ENCODE assay signal across 11 mouse cellular contexts in the genomic region with DNA sequence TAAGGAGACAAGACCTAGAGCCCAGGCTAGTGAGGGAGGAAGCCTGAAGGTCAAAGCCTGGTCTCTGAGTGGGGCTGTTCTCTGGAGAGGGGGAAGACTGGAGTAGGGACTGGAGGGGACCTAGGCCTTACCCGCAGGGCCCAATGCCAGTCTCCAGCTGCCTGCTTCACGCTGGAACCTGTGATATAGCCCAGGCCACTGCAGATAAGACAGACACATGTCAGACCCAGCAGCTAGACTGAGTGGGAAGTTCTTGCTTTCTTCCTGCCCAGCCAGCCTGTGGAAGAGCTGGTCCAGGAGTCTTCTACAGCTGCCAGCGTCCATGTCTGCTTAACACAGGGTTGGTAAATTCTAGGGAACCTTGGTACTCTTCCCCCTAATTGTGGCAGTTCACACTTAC. TPM values are rescaled to one million over a fixed set of nuclear protein-coding genes. Genes with fewer than 3 reads are reported as not detected.
DNase-seq lines count a peak whose midpoint lies in the region; ATAC-seq and TF ChIP-seq lines count a peak whose summit lies in the region.
"Had no signal": no experiment of that assay in that cellular context is flagged by ENCODE, and none has a peak within 500 bp of the region (broad histone marks: within the 10 kb centered on the region; RNA-seq: fewer than 3 reads in every experiment).

No protein-coding gene starts in this region.

- H3K4me3 ChIP-seq in forebrain, embryonic 15.5 days = no peak overlapping the region
- H3K4me3 ChIP-seq in forebrain, embryonic 13.5 days = no peak overlapping the region
- no peak overlapping the region for H3K4me3 ChIP-seq in kidney, postnatal 0 days (replicated peaks; ENCODE audit: low read depth, low read length)
- H3K4me3 ChIP-seq in embryonic facial prominence, embryonic 15.5 days (replicated peaks) = no peak overlapping the region

- no peak overlapping the region for H3K4me2 ChIP-seq in forebrain, embryonic 15.5 days (replicated peaks)
- no peak overlapping the region for H3K4me2 ChIP-seq in forebrain, embryonic 13.5 days
- 0 out of 2 replicates have a peak overlapping the region, but pooled peaks have one; percentile 9 for H3K4me2 ChIP-seq in kidney, postnatal 0 days (ENCODE audit: low read length)
- H3K4me2 ChIP-seq in embryonic facial prominence, embryonic 15.5 days (replicated peaks) = no peak overlapping the region

- DNase-seq in kidney, postnatal 0 days (ENCODE audit: low spot score) = no peak
- DNase-seq in kidney, postnatal 4 days = no peak
- no peak for DNase-seq in gastrocnemius, postnatal 25 days
- DNase-seq in urinary bladder, postnatal 10 days (ENCODE audit: low spot score) = no peak
- DNase-seq: gastrocnemius, postnatal 10 days had no signal

- H3K27me3 ChIP-seq in forebrain, embryonic 15.5 days = no peaks in the 10 kb centered on the region
- H3K27me3 ChIP-seq in forebrain, embryonic 13.5 days = no peaks in the 10 kb centered on the region
- no peaks in the 10 kb centered on the region for H3K27me3 ChIP-seq in kidney, postnatal 0 days (ENCODE audit: insufficient read depth, low read length)
- no peaks in the 10 kb centered on the region for H3K27me3 ChIP-seq in embryonic facial prominence, embryonic 15.5 days
- H3K27me3 ChIP-seq: Patski had no signal

- WGBS in forebrain, embryonic 15.5 days = 83% methylated on average over 3 of the region's 3 CpGs
- 90% methylated on average over 3 of the region's 3 CpGs for WGBS in forebrain, embryonic 13.5 days
- WGBS in kidney, postnatal 0 days = 82% methylated on average over 3 of the region's 3 CpGs
- 74% methylated on average over 3 of the region's 3 CpGs for WGBS in embryonic facial prominence, embryonic 15.5 days

- H3K4me1 ChIP-seq in forebrain, embryonic 15.5 days = peaks cover 7% of the 10 kb centered on the region
- 0 out of 2 replicates have a peak, but pooled peaks cover 9% of the 10 kb centered on the region for H3K4me1 ChIP-seq in forebrain, embryonic 13.5 days
- H3K4me1 ChIP-seq in kidney, postnatal 0 days (replicated peaks; ENCODE audit: insufficient read depth, low read length) = peaks cover 3% of the 10 kb centered on the region; the same call in 1 of the 2 replicates
- no peaks in the 10 kb centered on the region for H3K4me1 ChIP-seq in embryonic facial prominence, embryonic 15.5 days

- H3K27ac ChIP-seq in forebrain, embryonic 15.5 days (replicated peaks) = 0 out of 2 replicates have a peak overlapping the region, but pooled peaks have one; percentile 18
- H3K27ac ChIP-seq in forebrain, embryonic 13.5 days = no peak overlapping the region
- H3K27ac ChIP-seq in kidney, postnatal 0 days = peak overlapping the region; percentile 56; the same call in 1 of the 2 replicates
- H3K27ac ChIP-seq in embryonic facial prominence, embryonic 15.5 days (replicated peaks) = peak overlapping the region; percentile 19; the same call in 1 of the 2 replicates

- H3K36me3 ChIP-seq in forebrain, embryonic 15.5 days = peaks cover 11% of the 10 kb centered on the region; the same call in 1 of the 2 replicates
- peaks cover 15% of the 10 kb centered on the region; the same call in 1 of the 2 replicates for H3K36me3 ChIP-seq in forebrain, embryonic 13.5 days (ENCODE audit: poor library complexity, severe bottlenecking)
- no peaks in the 10 kb centered on the region for H3K36me3 ChIP-seq in kidney, postnatal 0 days (ENCODE audit: insufficient read depth, low read length)
- no peaks in the 10 kb centered on the region for H3K36me3 ChIP-seq in embryonic facial prominence, embryonic 15.5 days

- no peak overlapping the region for H3K9ac ChIP-seq in forebrain, embryonic 15.5 days (replicated peaks)
- no peak overlapping the region for H3K9ac ChIP-seq in forebrain, embryonic 13.5 days
- H3K9ac ChIP-seq in kidney, postnatal 0 days (ENCODE audit: low read depth, low read length) = no peak overlapping the region
- no peak overlapping the region for H3K9ac ChIP-seq in embryonic facial prominence, embryonic 15.5 days

- no peak for ATAC-seq in forebrain, embryonic 15.5 days (replicated peaks)
- no peak for ATAC-seq in forebrain, embryonic 13.5 days
- ATAC-seq in kidney, postnatal 0 days (replicated peaks; ENCODE audit: low FRiP score, low read depth) = no peak
- no peak for ATAC-seq in embryonic facial prominence, embryonic 15.5 days (ENCODE audit: insufficient number of reproducible peaks, low FRiP score, low TSS enrichment, low read depth)
- peak; percentile 23 for ATAC-seq in megakaryocyte, adult 5-6 weeks (ENCODE audit: poor library complexity, severe bottlenecking)
- ATAC-seq: Patski had no signal

- H3K9me3 ChIP-seq in forebrain, embryonic 15.5 days = no peaks in the 10 kb centered on the region
- H3K9me3 ChIP-seq in forebrain, embryonic 13.5 days (replicated peaks) = no peaks in the 10 kb centered on the region
- no peaks in the 10 kb centered on the region for H3K9me3 ChIP-seq in kidney, postnatal 0 days (replicated peaks; ENCODE audit: low read length)
- H3K9me3 ChIP-seq in embryonic facial prominence, embryonic 15.5 days (replicated peaks) = no peaks in the 10 kb centered on the region

- no peak for TF ChIP-seq CTCF in kidney, postnatal 0 days (IDR thresholded peaks at IDR 0.05; ENCODE audit: low read depth)

RNA-seq across cellular contexts. Expression of a gene that starts 17.3 kb away (rescaled TPM):
- 90.0 and 97.2 TPM in 2 replicates for polyA plus RNA-seq in forebrain, embryonic 15.5 days (2015; fragmentation: Nextera tagmentation; extraction: Ambion mirVana)
- polyA plus RNA-seq in forebrain, embryonic 13.5 days (2015; fragmentation: Nextera tagmentation; extraction: Ambion mirVana) = 111 and 122 TPM in 2 replicates
- polyA plus RNA-seq in kidney, postnatal 0 days (2015; fragmentation: Nextera tagmentation; extraction: Ambion mirVana) = 107 and 109 TPM in 2 replicates
- polyA plus RNA-seq in embryonic facial prominence, embryonic 15.5 days (2015; fragmentation: Nextera tagmentation; extraction: Ambion mirVana) = 123 and 138 TPM in 2 replicates
- 62.4 and 71.7 TPM in 2 replicates for total RNA-seq in megakaryocyte, adult 5-6 weeks (2015)
- total RNA-seq in megakaryocyte, adult 5-6 weeks (2017) = 35.4 and 36.0 TPM in 2 replicates
- 10 to 100 TPM; 52.1 to 56.5 TPM for total RNA-seq in gastrocnemius, postnatal 25 days (2021)

RNA-seq across cellular contexts. Expression of a gene that starts 23.2 kb away (rescaled TPM):
- polyA plus RNA-seq in forebrain, embryonic 15.5 days (2015; fragmentation: Nextera tagmentation; extraction: Ambion mirVana) = not detected in 2 replicates
- polyA plus RNA-seq in forebrain, embryonic 13.5 days (2015; fragmentation: Nextera tagmentation; extraction: Ambion mirVana) = not detected in 2 replicates
- 3.3 and 3.8 TPM in 2 replicates for polyA plus RNA-seq in kidney, postnatal 0 days (2015; fragmentation: Nextera tagmentation; extraction: Ambion mirVana)
- 6.3 and 7.0 TPM in 2 replicates for polyA plus RNA-seq in embryonic facial prominence, embryonic 15.5 days (2015; fragmentation: Nextera tagmentation; extraction: Ambion mirVana)
- total RNA-seq in megakaryocyte, adult 5-6 weeks (2015) = not detected in 2 replicates
- not detected in 2 replicates for total RNA-seq in megakaryocyte, adult 5-6 weeks (2017)
- under 1 TPM; 0.38 TPM for total RNA-seq in gastrocnemius, postnatal 25 days (2021)
- polyA plus RNA-seq: neural tube, embryonic 11.5 days had no signal

RNA-seq across cellular contexts. Expression of a gene that starts 31.2 kb away (rescaled TPM):
- 8.7 and 9.1 TPM in 2 replicates for polyA plus RNA-seq in forebrain, embryonic 15.5 days (2015; fragmentation: Nextera tagmentation; extraction: Ambion mirVana)
- 3.5 and 3.6 TPM in 2 replicates for polyA plus RNA-seq in forebrain, embryonic 13.5 days (2015; fragmentation: Nextera tagmentation; extraction: Ambion mirVana)
- polyA plus RNA-seq in kidney, postnatal 0 days (2015; fragmentation: Nextera tagmentation; extraction: Ambion mirVana) = 6.3 and 7.4 TPM in 2 replicates
- polyA plus RNA-seq in embryonic facial prominence, embryonic 15.5 days (2015; fragmentation: Nextera tagmentation; extraction: Ambion mirVana) = 11.8 and 12.0 TPM in 2 replicates
- 2.8 and 2.9 TPM in 2 replicates for total RNA-seq in megakaryocyte, adult 5-6 weeks (2015)
- 0.15 and 4.8 TPM in 2 replicates for total RNA-seq in megakaryocyte, adult 5-6 weeks (2017)
- total RNA-seq in gastrocnemius, postnatal 25 days (2021) = 10 to 100 TPM; 12.4 to 16.9 TPM

RNA-seq across cellular contexts. Expression of a gene that starts 47.0 kb away (rescaled TPM):
- polyA plus RNA-seq in forebrain, embryonic 15.5 days (2015; fragmentation: Nextera tagmentation; extraction: Ambion mirVana) = 5.3 and 5.4 TPM in 2 replicates
- 2.2 and 2.6 TPM in 2 replicates for polyA plus RNA-seq in forebrain, embryonic 13.5 days (2015; fragmentation: Nextera tagmentation; extraction: Ambion mirVana)
- polyA plus RNA-seq in kidney, postnatal 0 days (2015; fragmentation: Nextera tagmentation; extraction: Ambion mirVana) = 112 and 129 TPM in 2 replicates
- polyA plus RNA-seq in embryonic facial prominence, embryonic 15.5 days (2015; fragmentation: Nextera tagmentation; extraction: Ambion mirVana) = 58.8 and 64.3 TPM in 2 replicates
- total RNA-seq in megakaryocyte, adult 5-6 weeks (2015) = not detected in 2 replicates
- total RNA-seq in megakaryocyte, adult 5-6 weeks (2017) = not detected in 2 replicates
- 100 to 1,000 TPM; 219 to 223 TPM for total RNA-seq in gastrocnemius, postnatal 25 days (2021)
